ENCODE assay signal across 16 mouse cellular contexts in the genomic region with DNA sequence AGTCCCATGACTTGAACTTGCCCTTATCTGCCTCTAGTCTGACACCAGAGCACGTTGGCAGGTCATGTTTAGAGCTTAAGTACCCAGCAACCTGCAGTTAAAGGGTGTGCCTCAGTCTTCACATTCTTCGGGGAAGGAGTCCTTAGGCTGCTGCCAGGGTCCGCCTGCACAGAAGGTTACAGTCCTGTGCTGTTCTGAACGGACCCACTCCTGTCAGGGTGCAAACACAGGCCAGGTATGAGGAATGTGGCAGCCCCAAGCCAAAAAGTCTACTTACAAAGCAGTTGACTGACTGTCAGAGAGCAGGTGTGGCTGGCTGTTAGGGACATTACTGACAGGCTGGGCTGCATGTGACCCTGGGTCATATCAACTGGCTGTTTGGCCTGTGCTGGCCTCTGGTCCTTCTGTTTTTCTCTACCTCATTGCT. TPM values are rescaled to one million over a fixed set of nuclear protein-coding genes. Genes with fewer than 3 reads are reported as not detected.
DNase-seq lines count a peak whose midpoint lies in the region; ATAC-seq and TF ChIP-seq lines count a peak whose summit lies in the region.
"Had no signal": no experiment of that assay in that cellular context is flagged by ENCODE, and none has a peak within 500 bp of the region (broad histone marks: within the 10 kb centered on the region; RNA-seq: fewer than 3 reads in every experiment).

No protein-coding gene starts in this region.

- H3K27ac ChIP-seq in heart, embryonic 14.5 days (replicated peaks in 1 of 2; ENCODE audit: control insufficient read depth in 1 of 2, insufficient read depth in 1 of 2, low read depth in 2 of 2, low read length in 2 of 2), result peak overlapping the region; percentile 86 to 92
- no peak overlapping the region; the same call in 1 of the 2 replicates for H3K27ac ChIP-seq in lung, embryonic 14.5 days (ENCODE audit: low read depth)
- H3K27ac ChIP-seq: forebrain, embryonic 15.5 days; hindbrain, embryonic 14.5 days; limb, embryonic 15.5 days; neural tube, embryonic 15.5 days had no signal

- no peaks in the 10 kb centered on the region for H3K9me3 ChIP-seq in heart, embryonic 14.5 days (ENCODE audit: control insufficient read depth, low read length)
- H3K9me3 ChIP-seq in lung, embryonic 14.5 days (ENCODE audit: low read depth, low read length), result no peaks in the 10 kb centered on the region
- H3K9me3 ChIP-seq: forebrain, embryonic 15.5 days; limb, embryonic 15.5 days; neural tube, embryonic 15.5 days had no signal

- peak overlapping the region; percentile 51 for H3K4me2 ChIP-seq in heart, embryonic 14.5 days (ENCODE audit: low read length)
- H3K4me2 ChIP-seq in lung, embryonic 14.5 days, result no peak overlapping the region
- H3K4me2 ChIP-seq: forebrain, embryonic 15.5 days; hindbrain, embryonic 14.5 days; limb, embryonic 15.5 days; neural tube, embryonic 15.5 days had no signal

- 21% methylated on average over 4 of the region's 4 CpGs for WGBS in heart, embryonic 14.5 days
- WGBS in lung, embryonic 14.5 days, result 19% methylated on average over 4 of the region's 4 CpGs

- peaks cover 55 to 69% of the 10 kb centered on the region in 2 experiments for H3K4me1 ChIP-seq in heart, embryonic 14.5 days (ENCODE audit: control insufficient read depth in 2 of 2, insufficient read depth in 2 of 2, low read length in 2 of 2)
- H3K4me1 ChIP-seq in lung, embryonic 14.5 days (ENCODE audit: insufficient read depth), result no peaks in the 10 kb centered on the region
- H3K4me1 ChIP-seq: forebrain, embryonic 15.5 days had no signal

- TF ChIP-seq CTCF in lung, embryonic 14.5 days (IDR thresholded peaks at IDR 0.05; ENCODE audit: low read depth), result no peak

- ATAC-seq in heart, embryonic 14.5 days (ENCODE audit: insufficient number of reproducible peaks, insufficient read depth, low FRiP score, low read depth), result no peak
- ATAC-seq in lung, embryonic 14.5 days (ENCODE audit: insufficient read depth), result peak; percentile 48; the same call in 1 of the 2 replicates
- no peak for ATAC-seq in CD4-positive, CD25-positive, alpha-beta regulatory T cell, adult 4 months
- ATAC-seq: forebrain, embryonic 15.5 days had no signal

- H3K36me3 ChIP-seq in heart, embryonic 14.5 days (ENCODE audit: control insufficient read depth, insufficient read depth, low read length), result no peaks in the 10 kb centered on the region
- no peaks in the 10 kb centered on the region for H3K36me3 ChIP-seq in lung, embryonic 14.5 days (ENCODE audit: insufficient read depth)
- H3K36me3 ChIP-seq: forebrain, embryonic 15.5 days; limb, embryonic 15.5 days; neural tube, embryonic 15.5 days had no signal

- no peak overlapping the region for H3K4me3 ChIP-seq in heart, embryonic 14.5 days (ENCODE audit: control insufficient read depth in 1 of 2, insufficient read depth in 1 of 2, low read depth in 1 of 2, low read length in 2 of 2)
- H3K4me3 ChIP-seq in lung, embryonic 14.5 days (ENCODE audit: low read depth, low read length), result no peak overlapping the region
- H3K4me3 ChIP-seq: forebrain, embryonic 15.5 days; limb, embryonic 15.5 days; neural tube, embryonic 15.5 days had no signal

- DNase-seq in heart, adult 11 months, result peak; percentile 97
- no peak for DNase-seq in heart, postnatal 25 days (ENCODE audit: low spot score)
- no peak for DNase-seq in lung, embryonic 14.5 days
- DNase-seq in skeletal muscle tissue, adult 2 months (ENCODE audit: low read depth, low spot score), result peak; percentile 66
- no peak for DNase-seq in adrenal gland, adult 2 months
- DNase-seq in layer of hippocampus, adult 8-10 months (ENCODE audit: low spot score in 2 of 2), result no peak
- DNase-seq: adrenal gland, postnatal 10 days; cerebellum, adult 9-11 months; gastrocnemius, postnatal 25 days; kidney, adult 8-10 months had no signal

- H3K27me3 ChIP-seq in heart, embryonic 14.5 days (ENCODE audit: control insufficient read depth, insufficient read depth, low read length), result no peaks in the 10 kb centered on the region
- no peaks in the 10 kb centered on the region for H3K27me3 ChIP-seq in lung, embryonic 14.5 days (ENCODE audit: insufficient read depth, low read length)
- H3K27me3 ChIP-seq: forebrain, embryonic 15.5 days; limb, embryonic 15.5 days; neural tube, embryonic 15.5 days had no signal

- intact Hi-C loops in heart, postnatal 25 days (cut with DNase I), result no loop called here

- no peak overlapping the region; the same call in 1 of the 2 replicates for H3K9ac ChIP-seq in heart, embryonic 14.5 days (ENCODE audit: low read length)
- H3K9ac ChIP-seq in lung, embryonic 14.5 days, result no peak overlapping the region
- H3K9ac ChIP-seq: forebrain, embryonic 15.5 days; hindbrain, embryonic 14.5 days; limb, embryonic 15.5 days; neural tube, embryonic 15.5 days had no signal

RNA-seq across cellular contexts. Expression of a gene that starts 18.1 kb away (rescaled TPM):
- total RNA-seq in heart, postnatal 25 days (2021), result 10 to 100 TPM; 82.7 to 84.0 TPM
- polyA plus RNA-seq in heart, embryonic 14.5 days (2014; fragmentation: Nextera tagmentation; extraction: Ambion mirVana), result 19.9 and 21.7 TPM in 2 replicates
- 23.2 and 26.7 TPM in 2 replicates for polyA plus RNA-seq in lung, embryonic 14.5 days (2014; fragmentation: Nextera tagmentation; extraction: Ambion mirVana)
- total RNA-seq in adrenal gland, adult 2 months (2021), result 100 to 1,000 TPM; 124 to 139 TPM
- 101 and 103 TPM in 2 replicates for polyA plus RNA-seq in adrenal gland, adult 2 months (2012; rRNA removed)
- 10 to 100 TPM; 59.6 to 76.0 (median 63.8) TPM for total RNA-seq in layer of hippocampus, adult 8-10 months (2022)
- polyA plus RNA-seq in CD4-positive, CD25-positive, alpha-beta regulatory T cell, adult 4 months (2017; shearing (Covaris generic)), result 1 to 10 TPM; 6.4 to 7.4 TPM

Comparison
In these comparisons a context has a peak if more than half of its experiments do, and no peak if none do; other contexts are left out.
1. DNase-seq: peak in heart, adult 11 months (single experiment) and skeletal muscle tissue, adult 2 months (single experiment); none in heart, postnatal 25 days (single experiment), lung, embryonic 14.5 days (single experiment), adrenal gland, adult 2 months (single experiment) and layer of hippocampus, adult 8-10 months (0 of 2).